Mouse (Mus musculus) frontal cortex, postnatal 25 days (tissue): ENCODE results near the gene Gm14214.

Experiments
- DNase-seq, 2 experiments: peaks; one replicate each; pipeline ENCODE4 v3.0.0; 2022; ENCODE audit warnings: low spot score in 2 of 2

Gm14214 gene

GRCm38 (mm10) chr2:154774032-154774431 lies 4.2 kb upstream of the Gm14214 start:
- no peak for DNase-seq

- no peak for DNase-seq
Observed at GRCm38 (mm10) chr2:154771604-154772003, 1.8 kb upstream of the Gm14214 start.

DNA sequence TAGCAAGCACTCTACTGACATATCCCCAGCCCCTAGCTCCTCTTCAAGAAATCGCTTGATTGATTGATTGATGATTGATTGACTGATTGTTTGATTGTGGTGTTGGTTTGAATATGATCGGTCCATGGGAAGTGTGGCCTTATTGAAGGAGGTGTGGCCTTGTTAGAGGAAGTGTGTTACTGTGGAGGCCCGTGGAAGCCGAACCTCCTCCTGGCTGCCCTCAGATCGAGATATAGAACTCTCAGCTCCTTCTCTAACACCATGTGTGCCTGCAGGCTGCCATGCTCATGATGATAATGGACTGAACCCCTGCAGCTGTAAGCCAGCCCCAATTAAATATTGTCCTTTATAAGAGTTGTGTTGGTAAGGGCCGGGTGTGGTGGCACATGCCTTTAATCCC lies 2.8 kb downstream of the Gm14214 start:
- DNase-seq, result no peak

- DNase-seq, result no peak
Observed at GRCm38 (mm10) chr2:154765554-154766008, 4.2 kb downstream of the Gm14214 start.

DNA sequence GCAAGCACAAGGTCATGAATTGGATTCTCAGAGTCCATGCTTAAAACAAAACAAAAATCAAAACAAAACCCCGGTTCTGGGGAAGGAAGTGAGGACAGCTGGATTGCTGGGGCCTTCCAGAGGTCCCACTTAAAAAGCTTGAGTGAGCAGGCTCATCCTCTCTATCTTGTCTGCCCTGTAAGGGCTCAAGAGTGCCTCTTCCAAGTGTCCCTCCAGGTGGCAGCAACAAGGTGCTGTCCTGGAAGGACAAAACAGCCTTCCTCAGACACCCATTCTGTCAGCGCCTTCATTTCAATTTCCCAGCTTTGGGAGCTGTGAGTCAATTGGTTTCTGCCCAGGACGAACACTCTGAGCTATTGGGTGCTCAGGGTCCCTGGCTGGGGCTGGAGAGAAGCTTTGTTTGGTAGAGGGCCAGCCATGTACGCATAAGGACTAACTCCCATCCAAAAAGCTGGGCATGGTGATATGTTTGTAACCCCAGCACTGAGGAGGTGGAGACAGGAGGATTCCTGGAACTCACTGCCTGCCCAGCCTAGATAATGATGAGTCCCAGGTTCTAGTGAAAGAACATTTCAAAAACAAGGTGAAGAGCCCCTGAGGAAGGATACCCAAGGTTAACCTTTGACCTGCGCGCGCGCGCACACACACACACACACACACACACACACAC lies 4.9 kb downstream of the Gm14214 start:
- no peak for DNase-seq

DNA sequence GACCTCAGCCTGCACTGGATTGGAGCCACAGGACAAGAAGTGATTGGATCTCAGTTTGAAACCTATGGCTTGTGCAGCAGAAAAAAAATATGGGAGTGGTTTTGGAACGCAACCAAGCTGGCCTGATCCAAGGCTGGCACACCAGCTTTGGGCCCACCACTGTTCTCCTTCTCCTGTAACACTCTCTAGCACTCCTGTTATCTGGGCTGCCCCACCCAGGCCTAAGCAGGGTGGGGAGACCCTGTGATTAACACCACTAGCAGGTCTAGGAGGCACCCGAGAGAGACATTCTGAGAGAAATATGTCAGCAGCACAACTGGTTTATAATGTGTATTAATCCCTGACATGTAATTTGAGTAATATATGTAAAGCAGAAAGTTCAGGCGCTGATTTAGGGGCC lies 6.6 kb downstream of the Gm14214 start:
- DNase-seq, result no peak

- no peak for DNase-seq
Observed at GRCm38 (mm10) chr2:154758454-154758853, 11.4 kb downstream of the Gm14214 start.

- DNase-seq, result no peak
Observed at GRCm38 (mm10) chr2:154757691-154758090, 12.1 kb downstream of the Gm14214 start.

DNA sequence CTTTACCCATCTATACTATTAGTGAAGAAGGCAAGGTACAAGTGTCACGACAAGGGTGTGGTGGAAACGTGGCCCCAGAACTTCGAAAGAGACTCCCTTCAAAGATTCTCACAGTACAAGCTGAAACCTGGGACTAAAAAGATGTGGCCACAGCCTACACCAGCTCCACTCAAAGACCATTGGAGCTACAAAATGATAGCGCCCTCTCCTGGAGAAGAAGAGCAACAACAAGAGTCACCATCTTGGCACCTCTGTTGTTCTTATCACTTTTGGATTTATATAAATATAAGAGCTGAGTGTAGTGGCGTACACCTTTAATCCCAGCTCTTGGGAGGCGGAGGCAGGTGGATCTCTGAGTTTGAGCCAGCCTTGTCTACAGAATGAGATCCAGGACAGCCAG lies 14.0 kb downstream of the Gm14214 start:
- no peak for DNase-seq

DNA sequence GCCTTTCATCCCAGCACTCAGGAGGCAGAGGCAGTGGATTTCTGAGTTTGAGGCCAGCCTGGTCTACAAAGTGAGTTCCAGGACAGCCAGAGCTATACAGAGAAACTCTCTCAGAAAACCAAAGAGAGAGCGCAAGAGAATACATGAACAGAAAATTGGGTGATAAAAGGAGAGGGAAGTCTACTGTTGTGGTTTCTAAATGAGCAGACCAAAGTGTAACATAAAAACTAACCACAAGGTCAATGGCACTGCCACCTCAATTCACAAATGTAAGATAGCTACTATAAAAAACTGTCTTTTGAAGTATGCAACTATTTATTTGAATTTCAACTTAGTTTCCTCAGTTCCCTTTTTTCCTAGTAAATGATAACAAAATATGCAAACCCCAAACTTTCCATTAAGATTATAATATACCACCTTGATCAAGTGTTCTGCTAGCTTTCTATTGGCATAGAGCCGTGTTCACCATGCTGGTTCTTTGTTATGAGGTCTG lies 15.7 kb downstream of the Gm14214 start:
- DNase-seq, result no peak

DNA sequence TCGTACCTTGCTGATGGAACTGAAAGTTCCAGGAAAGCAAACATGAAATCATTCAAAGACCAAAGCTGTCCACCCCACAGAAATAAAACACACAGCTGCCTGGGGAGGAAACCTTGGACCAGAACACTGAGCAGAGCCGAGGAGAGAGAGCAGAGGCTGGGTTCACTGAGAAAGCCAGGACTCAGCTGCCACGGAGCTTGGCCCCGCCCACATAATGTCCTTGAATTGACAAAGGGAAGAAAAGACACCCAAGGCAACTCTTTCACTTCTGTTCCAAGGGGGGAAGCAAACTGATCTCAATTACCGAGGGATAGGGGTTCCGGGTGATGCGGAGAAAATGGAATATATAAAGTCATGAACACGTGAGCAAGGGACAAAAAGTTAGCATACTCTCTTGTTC lies 17.9 kb downstream of the Gm14214 start:
- DNase-seq, result no peak

GRCm38 (mm10) chr2:154749046-154750036 lies 20.5 kb downstream of the Gm14214 start:
- DNase-seq, result no peak

GRCm38 (mm10) chr2:154748383-154748782 lies 21.4 kb downstream of the Gm14214 start:
- DNase-seq, result no peak

GRCm38 (mm10) chr2:154743915-154744314 lies 25.9 kb downstream of the Gm14214 start:
- no peak for DNase-seq

- no peak for DNase-seq
Observed at GRCm38 (mm10) chr2:154742911-154743819, 26.7 kb downstream of the Gm14214 start.

DNA sequence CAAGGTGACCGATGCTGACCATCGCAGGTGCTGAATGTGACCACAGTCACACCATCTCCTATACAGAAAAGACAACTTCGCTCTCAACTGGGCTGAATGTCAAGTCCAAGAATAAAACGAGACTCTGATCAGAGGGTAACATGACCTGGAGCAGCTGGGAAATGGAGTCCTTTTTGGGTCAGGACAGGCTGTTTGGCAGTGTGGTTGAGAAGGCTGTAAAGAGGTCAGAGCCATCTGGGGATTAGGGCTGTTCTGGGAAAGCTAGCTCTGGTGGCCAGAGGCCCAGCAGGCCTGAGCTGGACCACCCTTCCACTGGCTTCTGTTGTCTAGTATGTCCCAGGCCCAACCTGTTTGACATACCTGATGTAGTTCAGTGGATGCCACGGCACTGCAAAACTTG lies 31.2 kb downstream of the Gm14214 start:
- DNase-seq, result no peak

- no peak for DNase-seq
Observed at GRCm38 (mm10) chr2:154735986-154736385, 33.8 kb downstream of the Gm14214 start.

DNA sequence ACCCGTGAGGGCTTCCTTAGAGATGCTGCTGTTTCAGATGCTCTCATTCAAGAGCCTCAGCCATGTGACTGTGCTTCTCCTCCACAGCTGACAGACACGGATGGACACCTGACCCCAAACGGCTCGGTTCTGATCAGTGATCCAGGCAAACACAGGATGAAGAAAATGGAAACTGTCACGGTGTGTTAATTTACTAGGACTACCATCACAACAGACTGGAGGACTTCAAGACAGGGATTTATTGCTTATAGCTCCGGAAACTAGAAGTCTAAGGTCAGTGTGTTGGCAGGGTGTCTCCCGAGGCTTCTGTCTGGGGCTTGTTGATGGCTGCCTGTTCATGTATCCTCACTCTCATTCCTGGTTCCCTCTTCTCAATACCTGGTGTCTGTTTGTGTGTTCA lies 34.4 kb downstream of the Gm14214 start:
- no peak for DNase-seq

GRCm38 (mm10) chr2:154734977-154735376 lies 34.9 kb downstream of the Gm14214 start:
- DNase-seq, result no peak

DNA sequence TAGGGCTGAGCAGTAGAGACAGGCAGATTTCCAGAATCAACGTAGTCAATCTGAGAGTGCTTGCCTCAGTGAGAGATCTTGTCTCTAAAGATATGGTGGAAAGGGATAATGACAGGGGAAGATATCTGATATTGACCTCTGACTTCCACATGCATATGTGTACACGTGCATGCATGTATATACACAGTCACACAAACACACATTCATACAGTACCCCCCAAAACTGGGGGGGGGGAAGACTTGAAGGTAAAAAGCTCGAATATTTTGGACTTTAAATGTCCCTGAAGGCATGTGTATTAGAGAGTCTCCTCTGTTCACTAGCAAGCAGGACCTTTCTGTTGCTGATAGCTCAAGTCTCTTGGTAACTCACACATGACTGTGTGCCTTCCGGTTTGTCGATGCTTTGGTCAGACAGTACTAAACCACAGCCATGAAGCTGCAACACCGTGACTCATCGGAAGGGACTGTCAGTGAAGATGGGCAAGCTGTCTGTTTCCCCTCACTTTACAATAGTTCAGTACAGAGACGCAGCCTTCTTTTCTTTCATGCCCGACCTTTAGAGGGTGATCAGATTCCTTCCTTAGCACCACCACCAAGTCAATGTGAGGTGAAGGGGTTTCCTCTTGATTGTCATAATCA lies 37.2 kb downstream of the Gm14214 start:
- no peak for DNase-seq

- no peak for DNase-seq
Observed at GRCm38 (mm10) chr2:154731916-154732315, 37.9 kb downstream of the Gm14214 start.
